Mouse (Mus musculus) hindbrain, embryonic 14.5 days (tissue): ENCODE measurements around the gene Dad1. TPM values are rescaled to one million over a fixed set of nuclear protein-coding genes. Genes with fewer than 3 reads are reported as not detected.

Experiments
- polyA plus RNA-seq: library from polyadenylated mRNA; unstranded; fragments of >200 nt; fragmentation: Nextera tagmentation; extraction: Ambion mirVana; gene quantifications from 2 replicates; pipeline ENCODE4 v1.2.1, GENCODE M21; 2014

Dad1 gene
- polyA plus RNA-seq, 1 experiment from 2014 or later = 386 TPM

Other genes with a start within 250 kb of the Dad1 start
- 64.5 and 65.4 TPM in 2 replicates for gene Abhd4, start 84 bp upstream of the Dad1 start, polyA plus RNA-seq
- not detected in 2 replicates for gene Olfr49, start 30.8 kb upstream of the Dad1 start, polyA plus RNA-seq
- gene Oxa1l, start 106.7 kb upstream of the Dad1 start, polyA plus RNA-seq = 57.1 and 66.0 TPM in 2 replicates
- gene Slc7a7, start 163.7 kb upstream of the Dad1 start, polyA plus RNA-seq = 4.5 and 6.2 TPM in 2 replicates
- 245 and 308 TPM in 2 replicates for gene Mrpl52, start 172.8 kb upstream of the Dad1 start, polyA plus RNA-seq
- gene Mmp14, start 177.5 kb upstream of the Dad1 start, polyA plus RNA-seq = 43.6 and 47.3 TPM in 2 replicates
- gene Lrp10, start 210.0 kb upstream of the Dad1 start, polyA plus RNA-seq = 29.2 and 30.8 TPM in 2 replicates
- gene Rem2, start 222.0 kb upstream of the Dad1 start, polyA plus RNA-seq = 32.5 and 41.1 TPM in 2 replicates